Mouse (Mus musculus): Measurements from ENCODE around the gene Gm7029. TPM values are rescaled to one million over a fixed set of nuclear protein-coding genes. Genes with fewer than 3 reads are reported as not detected.

Gene Gm7029
- total and polyA plus RNA-seq, 3 experiments, result not detected

DNA sequence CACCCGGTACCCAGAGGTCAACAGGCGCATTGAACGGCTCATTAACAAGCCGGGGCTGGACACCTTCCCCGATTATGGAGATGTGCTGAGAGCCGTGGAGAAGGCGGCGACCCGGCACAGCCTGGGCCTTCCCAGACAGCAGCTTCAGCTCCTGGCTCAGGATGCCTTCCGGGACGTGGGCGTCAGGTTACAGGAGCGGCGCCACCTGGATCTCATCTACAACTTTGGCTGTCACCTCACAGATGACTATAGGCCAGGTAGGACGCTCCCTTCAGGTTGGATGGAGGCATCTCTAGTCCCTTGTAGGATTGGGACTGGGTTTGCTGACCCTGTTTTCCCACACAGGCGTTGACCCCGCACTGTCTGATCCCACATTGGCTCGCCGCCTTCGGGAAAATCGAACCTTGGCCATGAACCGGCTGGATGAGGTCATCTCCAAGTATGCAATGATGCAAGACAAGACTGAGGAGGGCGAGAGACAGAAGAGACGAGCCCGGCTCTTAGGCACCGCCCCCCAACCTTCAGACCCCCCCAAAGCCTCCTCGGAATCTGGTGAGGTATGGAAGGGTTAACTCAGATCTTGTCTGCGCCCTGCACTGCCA lies 38.3 kb downstream of the Gm7029 start:
- Histone ChIP-seq H3K4me3 (ENCODE audit: low read depth, low read length) (peak overlapping the region; percentile 56; the same call in 1 of the 2 replicates), H3K27me3 (ENCODE audit: insufficient read depth, low read length) (no peaks in the 10 kb centered on the region), H3K9me3 (replicated peaks) (peaks cover 2% of the 10 kb centered on the region), H3K4me1 (ENCODE audit: insufficient read depth, low read depth, low read length) (peaks cover 75% of the 10 kb centered on the region), H3K36me3 (replicated peaks) (peaks cover 53% of the 10 kb centered on the region)
- DNase-seq (ENCODE audit: low spot score) (no peak), ATAC-seq (ENCODE audit: extremely low read depth, insufficient number of reproducible peaks, low FRiP score, poor library complexity, severe bottlenecking) (no peak)
- TF ChIP-seq TAL1 (conservative IDR thresholded peaks at IDR 0.05; ENCODE audit: low read depth, low read length) (no peak), POLR2AphosphoS5 (IDR thresholded peaks at IDR 0.05; ENCODE audit: insufficient replicate concordance, low read depth, low read length) (no peak), GATA1 (IDR thresholded peaks at IDR 0.05; ENCODE audit: borderline replicate concordance, low read length) (no peak), CTCF (IDR thresholded peaks at IDR 0.05; ENCODE audit: low read depth, low read length) (no peak), GATA2 (IDR thresholded peaks at IDR 0.05; ENCODE audit: borderline replicate concordance, low read depth, low read length) (no peak)

GRCm38 (mm10) chr17:33913264-33913663 lies 39.6 kb downstream of the Gm7029 start:
- Histone ChIP-seq H3K27me3 (ENCODE audit: insufficient read depth, low read length) (no peaks in the 10 kb centered on the region), H3K9me3 (replicated peaks) (peaks cover 16% of the 10 kb centered on the region), H3K36me3 (replicated peaks) (peaks cover 66% of the 10 kb centered on the region), H3K4me3 (ENCODE audit: low read depth, low read length) (no peak overlapping the region; the same call in 1 of the 2 replicates), H3K4me1 (ENCODE audit: insufficient read depth, low read depth, low read length) (peaks cover 78% of the 10 kb centered on the region)
- no peak for DNase-seq (ENCODE audit: low spot score)
- TF ChIP-seq CTCF (IDR thresholded peaks at IDR 0.05; ENCODE audit: low read depth, low read length), result no peak
- no peak for TF ChIP-seq GATA1 (IDR thresholded peaks at IDR 0.05; ENCODE audit: borderline replicate concordance, low read length)
- no peak for TF ChIP-seq GATA2 (IDR thresholded peaks at IDR 0.05; ENCODE audit: borderline replicate concordance, low read depth, low read length)
- no peak for TF ChIP-seq POLR2AphosphoS5 (IDR thresholded peaks at IDR 0.05; ENCODE audit: insufficient replicate concordance, low read depth, low read length)
- TF ChIP-seq TAL1 (conservative IDR thresholded peaks at IDR 0.05; ENCODE audit: low read depth, low read length), result no peak
- ATAC-seq (ENCODE audit: extremely low read depth, insufficient number of reproducible peaks, low FRiP score, poor library complexity, severe bottlenecking), result no peak

GRCm38 (mm10) chr17:33913905-33914304 lies 40.3 kb downstream of the Gm7029 start:
- no peak for ATAC-seq (ENCODE audit: extremely low read depth, insufficient number of reproducible peaks, low FRiP score, poor library complexity, severe bottlenecking)
- Histone ChIP-seq H3K4me1 (ENCODE audit: insufficient read depth, low read depth, low read length) (peaks cover 78% of the 10 kb centered on the region), H3K36me3 (replicated peaks) (peaks cover 73% of the 10 kb centered on the region), H3K27me3 (ENCODE audit: insufficient read depth, low read length) (no peaks in the 10 kb centered on the region), H3K4me3 (ENCODE audit: low read depth, low read length) (peak overlapping the region; percentile 8; the same call in 1 of the 2 replicates), H3K9me3 (replicated peaks) (peaks cover 19% of the 10 kb centered on the region)
- DNase-seq (ENCODE audit: low spot score), result no peak
- TF ChIP-seq GATA1 (IDR thresholded peaks at IDR 0.05; ENCODE audit: borderline replicate concordance, low read length), result no peak
- no peak for TF ChIP-seq TAL1 (conservative IDR thresholded peaks at IDR 0.05; ENCODE audit: low read depth, low read length)
- TF ChIP-seq POLR2AphosphoS5 (IDR thresholded peaks at IDR 0.05; ENCODE audit: insufficient replicate concordance, low read depth, low read length), result no peak
- TF ChIP-seq CTCF (IDR thresholded peaks at IDR 0.05; ENCODE audit: low read depth, low read length), result no peak
- TF ChIP-seq GATA2 (IDR thresholded peaks at IDR 0.05; ENCODE audit: borderline replicate concordance, low read depth, low read length), result no peak

- no peak for TF ChIP-seq CTCF (IDR thresholded peaks at IDR 0.05; ENCODE audit: low read depth, low read length)
- no peak for TF ChIP-seq GATA2 (IDR thresholded peaks at IDR 0.05; ENCODE audit: borderline replicate concordance, low read depth, low read length)
- TF ChIP-seq TAL1 (conservative IDR thresholded peaks at IDR 0.05; ENCODE audit: low read depth, low read length), result no peak
- no peak for TF ChIP-seq GATA1 (IDR thresholded peaks at IDR 0.05; ENCODE audit: borderline replicate concordance, low read length)
- no peak for TF ChIP-seq POLR2AphosphoS5 (IDR thresholded peaks at IDR 0.05; ENCODE audit: insufficient replicate concordance, low read depth, low read length)
- no peak for ATAC-seq (ENCODE audit: extremely low read depth, insufficient number of reproducible peaks, low FRiP score, poor library complexity, severe bottlenecking)
- H3K9me3 ChIP-seq (replicated peaks), result peaks cover 19% of the 10 kb centered on the region
- H3K27me3 ChIP-seq (ENCODE audit: insufficient read depth, low read length), result no peaks in the 10 kb centered on the region
- DNase-seq (ENCODE audit: low spot score), result no peak
- H3K4me3 ChIP-seq (ENCODE audit: low read depth, low read length), result peak overlapping the region; percentile 67; the same call in 1 of the 2 replicates
- peaks cover 85% of the 10 kb centered on the region for H3K4me1 ChIP-seq (ENCODE audit: insufficient read depth, low read depth, low read length)
- H3K36me3 ChIP-seq (replicated peaks), result peaks cover 73% of the 10 kb centered on the region
Observed at GRCm38 (mm10) chr17:33914969-33915391, 41.3 kb downstream of the Gm7029 start.

DNA sequence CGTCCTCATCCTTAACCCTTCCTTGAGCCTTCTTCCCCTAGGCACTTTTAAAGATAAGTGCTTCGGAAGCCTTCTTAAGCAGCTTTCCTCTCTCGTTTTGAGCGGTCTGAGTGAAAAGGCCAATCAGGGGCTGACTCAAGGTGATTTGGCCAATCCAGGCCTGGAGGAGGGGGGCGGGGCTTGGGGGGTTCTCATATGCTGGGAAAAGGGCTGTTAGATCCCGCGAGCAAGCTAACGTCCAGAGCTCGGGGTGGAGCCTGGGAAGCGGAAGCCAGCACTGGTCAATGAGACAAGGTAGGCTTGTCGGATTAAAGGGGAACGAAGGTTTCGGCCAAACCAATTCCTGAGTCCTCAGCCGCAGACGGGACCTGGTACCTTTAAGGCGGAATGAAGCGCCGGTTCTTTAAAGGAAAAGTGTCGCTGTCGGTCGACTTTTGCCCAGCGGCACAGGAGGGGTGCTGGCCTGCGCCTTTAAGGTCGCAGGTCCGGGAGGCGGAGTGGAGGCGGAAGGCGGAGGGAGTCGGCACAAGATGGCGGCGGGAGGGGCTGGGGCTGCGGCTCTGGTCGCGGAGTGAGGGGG lies 42.1 kb downstream of the Gm7029 start, which contains the start of the genes Tapbp and Zbtb22:
Tapbp (plus strand) TSS at position 229 of the 580 bp plus-strand sequence.
Zbtb22 (plus strand) TSS at position 234 of the 580 bp plus-strand sequence.
- DNase-seq (ENCODE audit: low spot score), result peak; percentile 95
- TF ChIP-seq GATA2 (IDR thresholded peaks at IDR 0.05; ENCODE audit: borderline replicate concordance, low read depth, low read length), result no peak
- TF ChIP-seq GATA1 (IDR thresholded peaks at IDR 0.05; ENCODE audit: borderline replicate concordance, low read length), result no peak
- no peak for TF ChIP-seq POLR2AphosphoS5 (IDR thresholded peaks at IDR 0.05; ENCODE audit: insufficient replicate concordance, low read depth, low read length)
- TF ChIP-seq CTCF (IDR thresholded peaks at IDR 0.05; ENCODE audit: low read depth, low read length), result no peak
- no peak for TF ChIP-seq TAL1 (conservative IDR thresholded peaks at IDR 0.05; ENCODE audit: low read depth, low read length)
- Histone ChIP-seq H3K36me3 (replicated peaks) (peaks cover 67% of the 10 kb centered on the region), H3K4me3 (ENCODE audit: low read depth, low read length) (peak within 1 kb of the TSS; percentile 70), H3K27me3 (ENCODE audit: insufficient read depth, low read length) (no peaks in the 10 kb centered on the region), H3K4me1 (ENCODE audit: insufficient read depth, low read depth, low read length) (peaks cover 85% of the 10 kb centered on the region), H3K9me3 (replicated peaks) (peaks cover 19% of the 10 kb centered on the region)
- ATAC-seq (ENCODE audit: extremely low read depth, insufficient number of reproducible peaks, low FRiP score, poor library complexity, severe bottlenecking), result peak; percentile 71

GRCm38 (mm10) chr17:33916294-33916693 lies 42.7 kb downstream of the Gm7029 start:
- H3K36me3 ChIP-seq (replicated peaks), result peaks cover 67% of the 10 kb centered on the region
- peak; percentile 73 for DNase-seq (ENCODE audit: low spot score)
- no peak for ATAC-seq (ENCODE audit: extremely low read depth, insufficient number of reproducible peaks, low FRiP score, poor library complexity, severe bottlenecking)
- no peaks in the 10 kb centered on the region for H3K27me3 ChIP-seq (ENCODE audit: insufficient read depth, low read length)
- TF ChIP-seq TAL1 (conservative IDR thresholded peaks at IDR 0.05; ENCODE audit: low read depth, low read length) (no peak), POLR2AphosphoS5 (IDR thresholded peaks at IDR 0.05; ENCODE audit: insufficient replicate concordance, low read depth, low read length) (no peak), CTCF (IDR thresholded peaks at IDR 0.05; ENCODE audit: low read depth, low read length) (no peak), GATA2 (IDR thresholded peaks at IDR 0.05; ENCODE audit: borderline replicate concordance, low read depth, low read length) (no peak), GATA1 (IDR thresholded peaks at IDR 0.05; ENCODE audit: borderline replicate concordance, low read length) (no peak)
- H3K4me1 ChIP-seq (ENCODE audit: insufficient read depth, low read depth, low read length), result peaks cover 85% of the 10 kb centered on the region
- H3K4me3 ChIP-seq (ENCODE audit: low read depth, low read length), result peak overlapping the region; percentile 70
- peaks cover 19% of the 10 kb centered on the region for H3K9me3 ChIP-seq (replicated peaks)
